Mouse (Mus musculus) ovary, adult 10 weeks (tissue): Measurements from ENCODE around the gene Zcchc7. TPM values are rescaled to one million over a fixed set of nuclear protein-coding genes. Genes with fewer than 3 reads are reported as not detected.

Source experiments
- polyA plus RNA-seq: library from polyadenylated mRNA; stranded (reverse); fragments of 350-450 nt; fragmentation: Illumina TruSeq; extraction: RNeasy Lipid Tissue Mini Kit (QIAGEN cat#74804); gene quantifications from one replicate; pipeline ENCODE4 v1.2.3, GENCODE M21; 2014

The Zcchc7 gene
- polyA plus RNA-seq = 112 TPM

GRCm38 (mm10) chr4:44755553-44756133, at the start of gene Zcchc7:
Gene Zcchc7 (plus strand): TSS chr4:44755877.

GRCm38 (mm10) chr4:44709740-44710700, 45.7 kb upstream of the Zcchc7 start, which contains the start of gene Pax5:
Gene Pax5 (minus strand): TSS chr4:44710487.

GRCm38 (mm10) chr4:44981280-44981973, 225.8 kb downstream of the Zcchc7 start, which contains the start of gene Grhpr:
Gene Grhpr (plus strand): TSS chr4:44981395.

Other genes with a start within 250 kb of the Zcchc7 start
- gene Pax5, start 45.4 kb upstream of the Zcchc7 start, polyA plus RNA-seq = 0.23 TPM
- gene Grhpr, start 225.5 kb downstream of the Zcchc7 start, polyA plus RNA-seq = 3.2 TPM